Mouse (Mus musculus) frontal cortex, postnatal 25 days (tissue): ENCODE data around the gene Ccdc155.
A peak's percentile ranks its signal among the peaks of the same experiment; 100 is the strongest.

Source experiments
- DNase-seq, 2 experiments: peaks; one replicate each; pipeline ENCODE4 v3.0.0; 2022; ENCODE audit warnings: low spot score in 2 of 2

Ccdc155 gene

DNA sequence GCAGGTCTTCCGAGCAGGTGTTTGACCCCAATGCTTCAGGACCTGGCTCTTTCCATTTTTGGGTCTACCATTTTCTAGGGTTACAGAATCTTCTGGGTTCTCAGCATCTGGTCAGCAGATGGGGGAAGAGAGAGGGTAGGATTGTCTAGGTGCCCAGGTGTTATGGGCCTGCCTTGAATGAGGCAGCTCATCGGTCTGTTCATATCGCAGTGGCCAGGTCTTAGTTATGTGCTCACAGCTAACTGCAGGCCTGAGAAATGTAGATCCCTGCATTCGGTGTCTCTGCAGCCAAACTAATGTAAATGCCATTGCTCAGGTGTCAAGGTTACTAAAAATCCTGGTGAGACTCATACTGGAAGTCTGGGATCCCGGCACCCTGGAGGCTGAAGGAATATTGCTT, 21.7 kb upstream of the Ccdc155 start:
- no peak for DNase-seq

- DNase-seq, result no peak
Observed at GRCm38 (mm10) chr7:45224826-45225225, 20.1 kb upstream of the Ccdc155 start.

GRCm38 (mm10) chr7:45221680-45222079, 17.0 kb upstream of the Ccdc155 start:
- no peak for DNase-seq

GRCm38 (mm10) chr7:45216442-45217183, 11.9 kb upstream of the Ccdc155 start:
- DNase-seq, result no peak

DNA sequence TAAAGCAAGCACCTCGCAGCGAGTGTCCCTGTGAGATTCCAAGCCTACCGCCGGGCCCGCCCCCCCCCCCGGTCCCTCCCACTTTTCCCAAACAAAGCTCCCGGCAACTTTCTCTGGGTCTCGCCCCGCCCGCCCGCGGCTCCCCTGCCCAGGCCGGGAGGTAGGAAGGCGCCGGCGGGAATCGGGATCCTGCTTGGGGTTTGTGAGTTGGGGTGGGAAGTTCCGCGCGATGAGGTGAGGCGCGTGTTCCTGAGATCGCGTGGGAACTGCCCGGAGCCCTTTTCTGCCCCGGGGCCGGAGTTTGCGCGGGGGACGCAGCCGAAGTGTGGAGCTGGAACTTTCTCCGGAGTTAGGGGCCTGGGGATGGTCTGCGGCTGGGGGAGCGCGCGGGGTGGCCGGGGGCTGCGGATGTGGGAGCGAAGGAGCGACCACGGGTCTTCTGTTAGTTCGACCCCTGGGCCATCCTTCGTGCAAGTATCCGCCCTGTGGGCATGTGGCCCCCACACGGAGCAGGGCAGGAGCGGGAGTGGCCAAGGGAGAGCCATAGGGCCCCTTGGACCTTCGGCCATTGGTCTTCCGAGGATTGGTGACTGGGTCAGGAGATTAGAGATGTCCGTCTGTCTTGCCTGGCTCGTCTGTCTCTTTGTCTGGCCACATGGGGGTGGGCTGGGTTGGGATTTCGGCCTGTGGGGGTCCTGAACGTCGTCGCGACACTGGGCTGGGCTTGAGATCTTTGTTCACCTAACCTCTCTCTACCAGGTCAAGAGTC, 11.2 kb upstream of the Ccdc155 start, which contains the start of gene Tead2:
Tead2 (plus strand) TSS at position 81 of the 769 bp plus-strand sequence.
- no peak for DNase-seq

- no peak for DNase-seq
Observed at GRCm38 (mm10) chr7:45213708-45214107, 9.0 kb upstream of the Ccdc155 start.

- DNase-seq, result no peak
Observed at GRCm38 (mm10) chr7:45212356-45212755, 7.7 kb upstream of the Ccdc155 start.

DNA sequence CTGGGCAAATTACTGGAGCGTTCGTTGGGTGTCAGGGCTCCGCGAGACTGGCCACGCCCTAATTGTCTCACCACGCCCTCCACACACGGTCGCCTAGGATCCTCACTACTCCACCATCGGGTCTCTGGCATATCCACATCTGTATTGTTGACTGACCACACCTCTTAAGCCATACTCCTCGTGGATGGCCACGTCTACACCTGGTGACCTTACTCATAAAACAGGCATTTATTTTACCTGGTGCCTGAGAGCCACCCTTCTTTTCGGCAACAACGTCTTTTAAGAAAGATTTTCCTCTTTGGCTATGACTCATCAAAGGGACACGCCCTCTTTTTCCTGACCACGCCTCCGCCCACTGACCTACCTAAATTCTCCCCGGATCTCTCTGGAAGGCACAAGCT, 7.2 kb upstream of the Ccdc155 start, which contains the start of gene Dkkl1:
Dkkl1 (minus strand) TSS at position 297 of the 401 bp plus-strand sequence.
- DNase-seq, result no peak

GRCm38 (mm10) chr7:45211070-45211469, 6.4 kb upstream of the Ccdc155 start:
- no peak for DNase-seq

DNA sequence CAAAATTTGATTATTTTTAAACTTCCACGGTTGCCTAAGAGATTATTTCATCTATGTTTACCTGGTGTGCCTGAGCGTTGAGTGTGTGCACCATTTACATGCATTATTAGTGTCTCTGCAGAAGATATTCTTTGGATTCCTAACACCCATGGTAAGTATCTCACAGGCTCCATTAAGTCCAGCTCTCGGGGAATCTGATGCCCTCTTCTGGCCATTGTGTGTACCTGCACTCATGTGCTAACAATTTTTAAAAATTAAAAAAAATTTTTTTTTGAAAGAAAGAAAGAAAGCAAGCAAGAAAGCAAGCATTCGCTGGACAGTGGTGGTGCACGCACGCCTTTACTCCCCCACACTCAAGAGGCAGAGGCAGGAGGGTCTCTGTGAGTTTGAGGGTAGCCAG, 3.6 kb upstream of the Ccdc155 start:
- DNase-seq, result no peak

GRCm38 (mm10) chr7:45202654-45203053, 2.0 kb downstream of the Ccdc155 start:
- no peak for DNase-seq

- no peak for DNase-seq
Observed at GRCm38 (mm10) chr7:45198961-45199360, 5.7 kb downstream of the Ccdc155 start.

GRCm38 (mm10) chr7:45198435-45198834, 6.3 kb downstream of the Ccdc155 start:
- peak; percentile 56 to 58 for DNase-seq

- no peak for DNase-seq
Observed at GRCm38 (mm10) chr7:45196994-45197393, 7.7 kb downstream of the Ccdc155 start.

DNA sequence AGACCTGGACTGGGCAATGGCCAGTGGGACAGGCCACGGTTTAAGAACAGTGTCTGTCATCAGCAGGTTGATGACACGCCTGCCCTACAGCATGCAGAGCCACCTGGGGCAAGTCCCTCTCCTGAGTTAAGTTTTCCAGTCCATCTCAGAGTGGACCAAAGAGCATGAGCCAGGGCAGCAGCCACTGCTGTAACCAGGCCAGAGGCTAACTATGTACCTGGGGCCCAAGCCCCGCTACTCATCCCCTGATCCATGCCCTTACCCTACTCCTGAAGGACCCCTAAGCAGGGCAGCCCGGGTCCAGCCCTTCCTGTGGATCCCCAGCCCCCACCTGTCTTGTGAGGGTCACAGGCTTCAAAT, 8.5 kb downstream of the Ccdc155 start:
- no peak for DNase-seq

DNA sequence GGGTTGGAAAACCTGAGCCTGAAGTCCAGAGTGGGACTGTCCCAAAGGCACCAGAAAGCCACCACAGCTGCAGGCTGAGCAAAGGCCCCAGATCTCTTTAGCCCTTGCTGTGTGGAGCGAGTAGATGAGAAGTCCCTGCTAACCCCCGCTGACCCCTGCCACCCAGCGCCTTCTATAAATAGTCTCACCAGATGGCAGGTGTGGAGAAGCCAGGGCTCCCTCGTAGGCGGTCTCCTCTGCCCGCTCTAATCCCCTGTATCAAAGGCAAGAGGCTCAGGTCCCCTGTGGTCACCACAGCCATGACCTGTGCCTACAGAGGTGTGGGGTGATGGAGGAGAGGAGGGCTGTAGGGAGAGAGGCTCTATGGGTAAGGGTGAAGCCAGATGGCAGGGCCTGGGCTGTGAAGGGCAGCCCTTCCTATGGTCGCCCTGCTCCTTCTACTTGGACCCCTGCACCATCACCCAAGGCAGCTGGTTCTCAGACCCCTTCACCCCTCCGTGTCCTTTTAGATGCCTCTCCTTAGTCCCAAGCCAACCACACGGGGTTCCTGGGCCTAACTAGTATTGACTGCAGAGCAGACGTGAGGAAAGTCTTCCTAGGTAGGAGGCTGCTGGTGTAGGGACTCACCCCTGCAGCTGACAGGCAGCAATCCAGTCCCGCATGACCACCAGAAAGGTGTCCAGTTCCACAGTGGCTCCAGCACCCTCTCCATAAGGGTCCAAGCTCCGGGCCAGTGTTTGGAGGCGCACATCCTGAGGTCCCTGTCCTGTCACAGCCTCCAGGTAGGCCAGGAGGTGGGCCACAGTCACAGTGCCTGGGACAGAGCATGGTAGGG, 9.1 kb downstream of the Ccdc155 start:
- no peak for DNase-seq

GRCm38 (mm10) chr7:45193871-45194785, 10.6 kb downstream of the Ccdc155 start:
- DNase-seq, result no peak

- no peak for DNase-seq
Observed at GRCm38 (mm10) chr7:45193406-45193805, 11.3 kb downstream of the Ccdc155 start.

DNA sequence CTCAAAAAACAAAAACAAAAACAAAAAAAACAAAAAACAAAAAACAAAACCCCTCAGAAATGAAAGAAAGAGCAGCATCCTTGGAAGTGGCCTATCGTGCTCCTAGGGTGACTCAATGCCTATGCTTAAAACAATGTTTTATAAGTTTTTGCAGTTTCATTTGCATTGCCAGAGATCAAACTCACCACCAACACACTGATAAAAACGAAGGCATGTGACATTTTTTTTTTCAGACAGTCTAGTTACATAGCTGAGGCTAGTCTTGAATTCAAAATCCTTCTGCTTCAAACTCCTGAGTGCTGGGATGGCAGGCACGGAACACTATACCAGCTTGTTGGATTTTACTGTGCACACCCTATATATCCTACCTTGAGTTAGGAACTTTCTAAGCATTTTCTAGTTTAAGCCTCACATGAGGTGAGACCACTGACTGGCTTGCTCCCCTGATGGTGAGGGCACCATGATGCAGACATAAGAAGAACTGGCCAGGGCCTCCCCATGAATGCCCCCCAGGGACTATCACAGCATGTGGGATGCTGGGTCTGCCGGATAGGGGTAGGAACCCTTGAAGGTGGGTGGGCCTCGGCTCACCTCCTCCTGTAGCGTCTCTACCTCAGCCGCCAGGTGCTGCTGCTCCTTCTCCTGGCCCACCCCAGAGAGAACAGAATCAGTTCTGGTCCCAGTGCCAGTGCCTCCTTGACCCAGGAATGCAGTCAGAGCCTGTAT, 11.9 kb downstream of the Ccdc155 start:
- DNase-seq, result no peak

- DNase-seq, result no peak
Observed at GRCm38 (mm10) chr7:45191803-45192363, 12.8 kb downstream of the Ccdc155 start.
